Mouse (Mus musculus): Measurements from ENCODE around the gene Ms4a6b. TPM values are rescaled to one million over a fixed set of nuclear protein-coding genes. Genes with fewer than 3 reads are reported as not detected.

Ms4a6b gene
- 659 TPM for total RNA-seq (2023)

GRCm38 (mm10) chr19:11516246-11516645 lies at the start of gene Ms4a6b:
TSS of gene Ms4a6b (plus strand) at chr19:11516512.

GRCm38 (mm10) chr19:11469215-11469614 lies 47.1 kb upstream of the Ms4a6b start, which contains the start of gene Ms4a6c:
TSS of gene Ms4a6c (plus strand) at chr19:11469366.

GRCm38 (mm10) chr19:11485746-11486145 lies 30.6 kb upstream of the Ms4a6b start, which contains the start of gene Gm8369:
TSS of gene Gm8369 (plus strand) at chr19:11485938.

GRCm38 (mm10) chr19:11536593-11536992 lies 20.3 kb downstream of the Ms4a6b start, which contains the start of gene Ms4a4d:
TSS of gene Ms4a4d (plus strand) at chr19:11536801.

Other genes with a start within 250 kb of the Ms4a6b start
- not detected for gene Ms4a5, start 232.6 kb upstream of the Ms4a6b start, total RNA-seq (2023)
- not detected for gene Ms4a14, start 202.1 kb upstream of the Ms4a6b start, total RNA-seq (2023)
- gene Ms4a7, start 180.4 kb upstream of the Ms4a6b start, total RNA-seq (2023), result not detected
- gene Ms4a4a, start 141.0 kb upstream of the Ms4a6b start, total RNA-seq (2023), result 2.5 TPM
- gene Ms4a4c, start 111.7 kb upstream of the Ms4a6b start, total RNA-seq (2023), result 26.5 TPM
- 839 TPM for gene Ms4a4b, start 73.0 kb upstream of the Ms4a6b start, total RNA-seq (2023)
- gene Ms4a6c, start 47.1 kb upstream of the Ms4a6b start, total RNA-seq (2023), result 40.2 TPM
- gene Gm8369, start 30.6 kb upstream of the Ms4a6b start, total RNA-seq (2023), result 354 TPM
- not detected for gene Ms4a4d, start 20.3 kb downstream of the Ms4a6b start, total RNA-seq (2023)
- 9.2 TPM for gene Ms4a6d, start 88.3 kb downstream of the Ms4a6b start, total RNA-seq (2023)
- not detected for gene Ms4a2, start 107.2 kb downstream of the Ms4a6b start, total RNA-seq (2023)
- gene Ms4a3, start 124.3 kb downstream of the Ms4a6b start, total RNA-seq (2023), result not detected
- gene Oosp2, start 144.0 kb downstream of the Ms4a6b start, total RNA-seq (2023), result not detected
- gene Oosp1, start 174.6 kb downstream of the Ms4a6b start, total RNA-seq (2023), result 1.4 TPM
- not detected for gene Oosp3, start 180.5 kb downstream of the Ms4a6b start, total RNA-seq (2023)
- gene Gif, start 231.0 kb downstream of the Ms4a6b start, total RNA-seq (2023), result not detected